In genomic region chr13:23573034-23573897, GRCm38 (mm10) we compare ENCODE assay signal across 7 mouse cellular contexts. TPM values are rescaled to one million over a fixed set of nuclear protein-coding genes. Genes with fewer than 3 reads are reported as not detected.
DNase-seq lines count a peak whose midpoint lies in the region; ATAC-seq and TF ChIP-seq lines count a peak whose summit lies in the region.
"Not testable (repeated sequence)": the region's sequence is repeated elsewhere in the genome, so short reads cannot be mapped to it uniquely, and the experiment has no call there.

No protein-coding gene starts in this region.

- peak overlapping the region; percentile 49 for H3K4me3 ChIP-seq in embryonic fibroblast, embryonic 13.5 days (ENCODE audit: insufficient read depth, low read length)
- peak overlapping the region; percentile 57 for H3K4me3 ChIP-seq in heart, embryonic 13.5 days
- H3K4me3 ChIP-seq in intestine, embryonic 16.5 days (ENCODE audit: low read length), result peak overlapping the region; percentile 51
- H3K4me3 ChIP-seq in liver, adult 2 months (ENCODE audit: insufficient read depth, low read depth, low read length), result peak overlapping the region; percentile 59; the same call in 1 of the 2 replicates
- peak overlapping the region; percentile 45 for H3K4me3 ChIP-seq in midbrain, embryonic 12.5 days
- H3K4me3 ChIP-seq in small intestine, adult 2 months (ENCODE audit: low read depth, low read length), result peak overlapping the region; percentile 65

- H3K79me2 ChIP-seq in liver, adult 2 months (ENCODE audit: control insufficient read depth, insufficient read depth, low read length), result not testable (repeated sequence)

- peak; percentile 43 for DNase-seq in ZHBTc4 (ENCODE audit: low read depth, low spot score)
- DNase-seq in liver, adult 2 months (ENCODE audit: extremely low read depth, low read depth, low spot score), result not testable (repeated sequence)

- H3K36me3 ChIP-seq in heart, embryonic 13.5 days; intestine, embryonic 16.5 days (ENCODE audit: control insufficient read depth, insufficient read depth, low read length); liver, adult 2 months (ENCODE audit: control insufficient read depth, insufficient read depth, low read length); midbrain, embryonic 12.5 days; small intestine, adult 2 months (ENCODE audit: control insufficient read depth, insufficient read depth, low read length): not testable (repeated sequence)

- peak overlapping the region; percentile 92 for H3K27ac ChIP-seq in embryonic fibroblast, embryonic 13.5 days (ENCODE audit: insufficient read depth, low read length)
- peak overlapping the region; percentile 96 for H3K27ac ChIP-seq in heart, embryonic 13.5 days (replicated peaks)
- H3K27ac ChIP-seq in intestine, embryonic 16.5 days (ENCODE audit: low read length), result peak overlapping the region; percentile 93
- H3K27ac ChIP-seq in liver, adult 2 months (replicated peaks; ENCODE audit: insufficient read depth, low read depth, low read length), result not testable (repeated sequence)
- peak overlapping the region; percentile 96 for H3K27ac ChIP-seq in midbrain, embryonic 12.5 days (replicated peaks)
- H3K27ac ChIP-seq in small intestine, adult 2 months (ENCODE audit: insufficient read depth, low read depth, low read length), result peak overlapping the region; percentile 89

- not testable (repeated sequence) for ATAC-seq in heart, embryonic 13.5 days (ENCODE audit: extremely low read depth, insufficient number of reproducible peaks, low FRiP score, low TSS enrichment); intestine, embryonic 16.5 days; midbrain, embryonic 12.5 days (ENCODE audit: low FRiP score, low read depth)

- not testable (repeated sequence) for H3K4me1 ChIP-seq in embryonic fibroblast, embryonic 13.5 days (ENCODE audit: control insufficient read depth, insufficient read depth, low read length); small intestine, adult 2 months (ENCODE audit: control insufficient read depth, insufficient read depth, insufficient read length, low read length)
- peaks cover 45% of the 10 kb centered on the region for H3K4me1 ChIP-seq in heart, embryonic 13.5 days
- peaks cover 12% of the 10 kb centered on the region; the same call in 1 of the 2 replicates for H3K4me1 ChIP-seq in intestine, embryonic 16.5 days (ENCODE audit: control insufficient read depth, insufficient read depth, low read length)
- peaks cover 15% of the 10 kb centered on the region; the same call in 1 of the 2 replicates for H3K4me1 ChIP-seq in liver, adult 2 months (ENCODE audit: control insufficient read depth, insufficient read depth, low read length)
- H3K4me1 ChIP-seq in midbrain, embryonic 12.5 days, result peaks cover 32% of the 10 kb centered on the region

- H3K27me3 ChIP-seq in heart, embryonic 13.5 days (replicated peaks); intestine, embryonic 16.5 days (replicated peaks; ENCODE audit: control insufficient read depth, insufficient read depth, low read length); liver, adult 2 months (ENCODE audit: control insufficient read depth, insufficient read depth, low read length); midbrain, embryonic 12.5 days; small intestine, adult 2 months (ENCODE audit: control insufficient read depth, insufficient read depth, low read length): not testable (repeated sequence)

- H3K9ac ChIP-seq in heart, embryonic 13.5 days, result peak overlapping the region; percentile 89
- H3K9ac ChIP-seq in intestine, embryonic 16.5 days (ENCODE audit: low read depth, low read length), result peak overlapping the region; percentile 70
- peak overlapping the region; percentile 51; the same call in 1 of the 2 replicates for H3K9ac ChIP-seq in liver, adult 2 months (ENCODE audit: low read depth, low read length)
- peak overlapping the region; percentile 16; the same call in 1 of the 2 replicates for H3K9ac ChIP-seq in midbrain, embryonic 12.5 days (replicated peaks)

- H3K4me2 ChIP-seq in heart, embryonic 13.5 days, result peak overlapping the region; percentile 80
- H3K4me2 ChIP-seq in intestine, embryonic 16.5 days (ENCODE audit: low read depth, low read length), result peak overlapping the region; percentile 68
- H3K4me2 ChIP-seq in midbrain, embryonic 12.5 days (replicated peaks), result peak overlapping the region; percentile 68

- 15% methylated on average over 20 of the region's 20 CpGs for WGBS in heart, embryonic 13.5 days
- 9% methylated on average over 17 of the region's 20 CpGs for WGBS in intestine, embryonic 16.5 days
- 24% methylated on average over 20 of the region's 20 CpGs for WGBS in liver, adult 2 months
- 9% methylated on average over 20 of the region's 20 CpGs for WGBS in midbrain, embryonic 12.5 days
- 5% methylated on average over 20 of the region's 20 CpGs for WGBS in small intestine, adult 2 months

- TF ChIP-seq POLR2A in embryonic fibroblast, embryonic 13.5 days (IDR thresholded peaks at IDR 0.05; ENCODE audit: low read depth, low read length), result peak; percentile 42; the same call in 1 of the 2 replicates
- TF ChIP-seq POLR2A in liver, adult 2 months (IDR thresholded peaks at IDR 0.05; ENCODE audit: extremely low read depth, insufficient read depth, low read length); small intestine, adult 2 months (IDR thresholded peaks at IDR 0.05; ENCODE audit: low read depth, low read length): not testable (repeated sequence)

- H3K9me3 ChIP-seq in heart, embryonic 13.5 days; intestine, embryonic 16.5 days (ENCODE audit: control insufficient read depth, low read length); midbrain, embryonic 12.5 days: not testable (repeated sequence)

- not testable (repeated sequence) for TF ChIP-seq CTCF in embryonic fibroblast, embryonic 13.5 days (IDR thresholded peaks at IDR 0.05; ENCODE audit: borderline replicate concordance, insufficient read depth, low read length); liver, adult 2 months (IDR thresholded peaks at IDR 0.05; ENCODE audit: low read depth, low read length); small intestine, adult 2 months (IDR thresholded peaks at IDR 0.05; ENCODE audit: extremely low read depth, insufficient read length, insufficient replicate concordance, low read depth, low read length)

RNA-seq across cellular contexts. Expression of gene Hist1h2bf, which starts 0.7 kb away (rescaled TPM):
- polyA plus RNA-seq in embryonic fibroblast, embryonic 13.5 days (2011; ENCODE audit: insufficient read length, low read depth, missing spikeins), result 5.7 and 6.4 TPM in 2 replicates
- 1.6 and 3.0 TPM in 2 replicates for polyA plus RNA-seq in heart, embryonic 13.5 days (2015; fragmentation: Nextera tagmentation; extraction: Ambion mirVana)
- polyA plus RNA-seq in intestine, embryonic 16.5 days (2015; fragmentation: Nextera tagmentation; extraction: Ambion mirVana), result 0.62 and 2.1 TPM in 2 replicates
- total RNA-seq in liver, adult 2 months (2014; rRNA removed), result 4.6 and 5.4 TPM in 2 replicates
- polyA plus RNA-seq in liver, adult 2 months (2012; rRNA removed), result 0.39 TPM in 1 of 2 replicates, not detected in the other
- polyA plus RNA-seq in midbrain, embryonic 12.5 days (2016; fragmentation: Nextera tagmentation; extraction: Ambion mirVana), result 4.5 and 5.1 TPM in 2 replicates
- polyA plus RNA-seq in small intestine, adult 2 months (2012; rRNA removed), result 9.0 and 24.6 TPM in 2 replicates

RNA-seq across cellular contexts. Expression of gene Hist1h2ad, which starts 0.9 kb away (rescaled TPM):
- 2.9 and 3.0 TPM in 2 replicates for polyA plus RNA-seq in embryonic fibroblast, embryonic 13.5 days (2011; ENCODE audit: insufficient read length, low read depth, missing spikeins)
- 0.60 and 0.84 TPM in 2 replicates for polyA plus RNA-seq in heart, embryonic 13.5 days (2015; fragmentation: Nextera tagmentation; extraction: Ambion mirVana)
- polyA plus RNA-seq in intestine, embryonic 16.5 days (2015; fragmentation: Nextera tagmentation; extraction: Ambion mirVana), result 0.65 and 2.7 TPM in 2 replicates
- total RNA-seq in liver, adult 2 months (2014; rRNA removed), result 5.4 and 11.5 TPM in 2 replicates
- polyA plus RNA-seq in liver, adult 2 months (2012; rRNA removed), result 1.1 TPM in 1 of 2 replicates, not detected in the other
- polyA plus RNA-seq in midbrain, embryonic 12.5 days (2016; fragmentation: Nextera tagmentation; extraction: Ambion mirVana), result 1.8 and 2.5 TPM in 2 replicates
- 21.3 and 30.3 TPM in 2 replicates for polyA plus RNA-seq in small intestine, adult 2 months (2012; rRNA removed)

RNA-seq across cellular contexts. Expression of gene Hist1h2bg, which starts 2.1 kb away (rescaled TPM):
- 12.6 and 22.6 TPM in 2 replicates for polyA plus RNA-seq in embryonic fibroblast, embryonic 13.5 days (2011; ENCODE audit: insufficient read length, low read depth, missing spikeins)
- 3.9 and 4.2 TPM in 2 replicates for polyA plus RNA-seq in heart, embryonic 13.5 days (2015; fragmentation: Nextera tagmentation; extraction: Ambion mirVana)
- 8.7 and 8.8 TPM in 2 replicates for polyA plus RNA-seq in intestine, embryonic 16.5 days (2015; fragmentation: Nextera tagmentation; extraction: Ambion mirVana)
- 37.2 and 44.6 TPM in 2 replicates for total RNA-seq in liver, adult 2 months (2014; rRNA removed)
- polyA plus RNA-seq in liver, adult 2 months (2012; rRNA removed), result 4.0 and 4.4 TPM in 2 replicates
- 13.0 and 13.8 TPM in 2 replicates for polyA plus RNA-seq in midbrain, embryonic 12.5 days (2016; fragmentation: Nextera tagmentation; extraction: Ambion mirVana)
- polyA plus RNA-seq in small intestine, adult 2 months (2012; rRNA removed), result 32.8 and 51.3 TPM in 2 replicates

RNA-seq across cellular contexts. Expression of gene Hist1h2ae, which starts 2.2 kb away (rescaled TPM):
- polyA plus RNA-seq in embryonic fibroblast, embryonic 13.5 days (2011; ENCODE audit: insufficient read length, low read depth, missing spikeins), result 3.4 and 6.0 TPM in 2 replicates
- polyA plus RNA-seq in heart, embryonic 13.5 days (2015; fragmentation: Nextera tagmentation; extraction: Ambion mirVana), result 33.5 and 42.7 TPM in 2 replicates
- 39.1 and 46.5 TPM in 2 replicates for polyA plus RNA-seq in intestine, embryonic 16.5 days (2015; fragmentation: Nextera tagmentation; extraction: Ambion mirVana)
- 2.8 and 6.6 TPM in 2 replicates for total RNA-seq in liver, adult 2 months (2014; rRNA removed)
- 0.57 TPM in 2 replicates for polyA plus RNA-seq in liver, adult 2 months (2012; rRNA removed)
- 95.2 and 113 TPM in 2 replicates for polyA plus RNA-seq in midbrain, embryonic 12.5 days (2016; fragmentation: Nextera tagmentation; extraction: Ambion mirVana)
- 27.3 and 38.0 TPM in 2 replicates for polyA plus RNA-seq in small intestine, adult 2 months (2012; rRNA removed)

RNA-seq across cellular contexts. Expression of gene Hist1h3d, which starts 2.3 kb away (rescaled TPM):
- 2.4 and 5.1 TPM in 2 replicates for polyA plus RNA-seq in embryonic fibroblast, embryonic 13.5 days (2011; ENCODE audit: insufficient read length, low read depth, missing spikeins)
- polyA plus RNA-seq in heart, embryonic 13.5 days (2015; fragmentation: Nextera tagmentation; extraction: Ambion mirVana), result 2.4 TPM in 2 replicates
- polyA plus RNA-seq in intestine, embryonic 16.5 days (2015; fragmentation: Nextera tagmentation; extraction: Ambion mirVana), result 3.8 and 4.8 TPM in 2 replicates
- 3.4 and 5.9 TPM in 2 replicates for total RNA-seq in liver, adult 2 months (2014; rRNA removed)
- polyA plus RNA-seq in liver, adult 2 months (2012; rRNA removed), result 0.48 and 0.87 TPM in 2 replicates
- 4.6 and 5.4 TPM in 2 replicates for polyA plus RNA-seq in midbrain, embryonic 12.5 days (2016; fragmentation: Nextera tagmentation; extraction: Ambion mirVana)
- 11.5 and 24.2 TPM in 2 replicates for polyA plus RNA-seq in small intestine, adult 2 months (2012; rRNA removed)

Comparison
In these comparisons a context has a peak if more than half of its experiments do, and no peak if none do; other contexts are left out.
1. H3K9ac ChIP-seq: peak in every context shown above with its lines; median percentile 89 in heart, embryonic 13.5 days; 70 in intestine, embryonic 16.5 days; 51 in liver, adult 2 months; 16 in midbrain, embryonic 12.5 days.